Mouse (Mus musculus): ENCODE results near the gene Rdh19. TPM values are rescaled to one million over a fixed set of nuclear protein-coding genes. Genes with fewer than 3 reads are reported as not detected.

Gene Rdh19
- total RNA-seq (2023): not detected

DNA sequence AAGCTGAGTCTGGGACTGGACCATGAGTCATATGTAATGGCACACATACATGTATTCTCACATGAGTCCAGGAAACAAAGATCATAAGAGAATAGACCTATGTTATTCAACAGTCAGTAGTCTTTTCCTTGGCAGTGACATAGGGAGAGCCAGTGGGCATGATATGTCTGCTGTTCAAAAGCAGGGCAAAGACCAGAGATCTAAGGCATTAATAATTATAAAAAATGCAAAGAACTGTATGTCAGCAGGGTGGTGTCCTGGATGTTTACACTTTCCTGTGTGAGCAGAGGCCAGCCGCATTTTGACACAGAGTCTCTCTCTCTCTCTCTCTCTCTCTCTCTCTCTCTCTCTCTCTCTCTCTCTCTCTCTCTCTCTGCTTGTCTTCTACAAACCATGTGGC, at the start of gene Rdh19:
TSS of gene Rdh19 (plus strand) at position 301 of the 400 bp plus-strand sequence.

DNA sequence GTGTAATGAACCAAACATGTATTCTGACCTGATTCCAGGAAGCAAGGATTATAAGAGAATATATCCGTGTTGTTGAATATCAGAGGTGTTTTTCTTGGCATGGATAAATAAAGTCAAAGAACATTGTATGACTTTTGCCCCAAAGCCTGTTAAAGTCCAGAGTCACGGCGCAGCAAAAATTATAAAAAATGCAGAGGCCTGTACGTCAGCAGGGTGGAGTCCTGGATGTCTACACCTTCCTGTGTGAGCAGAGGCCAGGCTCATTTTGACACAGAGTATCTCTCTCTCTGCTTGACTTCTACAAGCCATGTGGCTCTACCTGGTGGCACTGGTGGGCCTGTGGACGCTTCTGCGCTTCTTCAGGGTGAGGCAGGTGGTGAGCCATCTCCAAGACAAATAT, 48.8 kb upstream of the Rdh19 start, which contains the start of gene Rdh16:
TSS of gene Rdh16 (plus strand) at position 262 of the 400 bp plus-strand sequence.

DNA sequence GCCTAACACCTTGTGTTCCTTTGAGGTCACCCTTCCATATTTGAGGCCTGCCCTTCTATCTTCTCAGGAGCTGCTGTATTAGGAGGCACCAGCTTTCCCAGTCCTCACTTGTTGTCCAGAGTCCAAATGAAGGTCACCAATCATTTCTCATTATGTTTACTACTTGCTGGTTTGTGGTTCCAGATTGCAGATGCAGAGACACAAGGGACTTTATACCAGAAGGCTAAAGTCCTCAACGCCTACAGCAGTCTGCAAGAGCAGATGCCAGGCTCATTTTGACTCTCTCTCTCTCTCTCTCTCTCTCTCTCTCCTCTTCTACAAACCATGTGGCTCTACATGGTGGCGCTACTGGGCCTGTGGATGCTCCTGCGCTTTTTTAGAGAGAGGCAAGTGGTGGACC, 16.5 kb downstream of the Rdh19 start, which contains the start of gene Rdh16f2:
TSS of gene Rdh16f2 (plus strand) at position 243 of the 400 bp plus-strand sequence.

GRCm38 (mm10) chr10:127888605-127889004, 38.9 kb downstream of the Rdh19 start, which contains the start of gene Rdh7:
Gene Rdh7, minus strand, starts transcription at chr10:127888817.

GRCm38 (mm10) chr10:127898218-127898617, 48.5 kb downstream of the Rdh19 start, which contains the start of gene Sdr9c7:
Gene Sdr9c7, plus strand, starts transcription at chr10:127898518.

Other genes with a start within 250 kb of the Rdh19 start
- gene Lrp1, start 228.8 kb upstream of the Rdh19 start, total RNA-seq (2023): 100 to 1,000 TPM in 1 of 2 experiments, 10 to 100 TPM in 1; 82.2 to 126 TPM
- gene Stat6, start 206.9 kb upstream of the Rdh19 start, total RNA-seq (2023): 100 to 1,000 TPM; 214 to 227 TPM
- 10 to 100 TPM in 1 of 2 experiments, 1 to 10 TPM in 1; 8.5 to 10.1 TPM for gene Nemp1, start 183.0 kb upstream of the Rdh19 start, total RNA-seq (2023)
- gene Nab2, start 181.4 kb upstream of the Rdh19 start, total RNA-seq (2023): 1 to 10 TPM in 1 of 2 experiments, under 1 TPM in 1; 0.58 to 2.0 TPM
- under 1 TPM; 0.27 to 0.42 TPM for gene Myo1a, start 144.8 kb upstream of the Rdh19 start, total RNA-seq (2023)
- gene Tac2, start 125.5 kb upstream of the Rdh19 start, total RNA-seq (2023): 1 to 10 TPM in 1 of 2 experiments, under 1 TPM in 1; 0.60 to 1.5 TPM
- 10 to 100 TPM; 17.7 to 17.8 TPM for gene Zbtb39, start 110.4 kb upstream of the Rdh19 start, total RNA-seq (2023)
- under 1 TPM; 0.15 to 0.22 TPM for gene Gpr182, start 98.2 kb upstream of the Rdh19 start, total RNA-seq (2023)
- under 1 TPM; 0.20 to 0.75 TPM for gene Rdh1, start 90.2 kb upstream of the Rdh19 start, total RNA-seq (2023)
- gene Rdh16f1, start 90.1 kb upstream of the Rdh19 start, total RNA-seq (2023): not detected
- under 1 TPM; 0.42 to 0.44 TPM for gene Rdh9, start 73.5 kb upstream of the Rdh19 start, total RNA-seq (2023)
- gene Rdh16, start 48.8 kb upstream of the Rdh19 start, total RNA-seq (2023): under 1 TPM; 0.18 to 0.24 TPM
- gene Rdh16f2, start 16.5 kb downstream of the Rdh19 start, total RNA-seq (2023): not detected
- not detected for gene Rdh7, start 38.9 kb downstream of the Rdh19 start, total RNA-seq (2023)
- not detected for gene Sdr9c7, start 48.6 kb downstream of the Rdh19 start, total RNA-seq (2023)
- not detected for gene Hsd17b6, start 157.7 kb downstream of the Rdh19 start, total RNA-seq (2023)
- gene Prim1, start 165.2 kb downstream of the Rdh19 start, total RNA-seq (2023): 10 to 100 TPM; 22.9 to 23.7 TPM
- 100 to 1,000 TPM; 305 to 359 TPM for gene Naca, start 185.6 kb downstream of the Rdh19 start, total RNA-seq (2023)
- gene Ptges3, start 209.0 kb downstream of the Rdh19 start, total RNA-seq (2023): 10 to 100 TPM; 58.1 to 76.4 TPM
- gene Atp5b, start 233.3 kb downstream of the Rdh19 start, total RNA-seq (2023): 100 to 1,000 TPM; 522 to 523 TPM
- 10 to 100 TPM; 91.5 to 96.1 TPM for gene Baz2a, start 241.6 kb downstream of the Rdh19 start, total RNA-seq (2023)

All from neutrophil, adult 59 days (primary cell).